ENCODE assay signal across 8 mouse cellular contexts in genomic region chr17:24426471-24427169, GRCm38 (mm10). TPM values are rescaled to one million over a fixed set of nuclear protein-coding genes. Genes with fewer than 3 reads are reported as not detected.
DNase-seq lines count a peak whose midpoint lies in the region; ATAC-seq lines count a peak whose summit lies in the region.

TSS of gene Eci1 (plus strand) at chr17:24426641.

- H3K9me3 ChIP-seq in hindbrain, embryonic 11.5 days (ENCODE audit: control insufficient read depth, low read length) = no peaks in the 10 kb centered on the region

- WGBS in hindbrain, embryonic 11.5 days = under 1% methylated on average over 47 of the region's 48 CpGs

- peak; percentile 98 for DNase-seq in Muller cell, postnatal 12 days (ENCODE audit: inconsistent ontology term)
- peak; percentile 99 for DNase-seq in cerebellum, adult 9-11 months
- peak; percentile 87 to 90 for DNase-seq in frontal cortex, adult 2 months (ENCODE audit: extremely low spot score in 1 of 2, low spot score in 1 of 2)
- DNase-seq in hindbrain, embryonic 11.5 days (ENCODE audit: low spot score) = peak; percentile 91
- peak; percentile 87 to 92 for DNase-seq in layer of hippocampus, postnatal 10 days (ENCODE audit: low spot score in 2 of 2)
- peak; percentile 99 for DNase-seq in lung, postnatal 10 days
- DNase-seq in ovary, postnatal 36 days (ENCODE audit: low spot score) = peak; percentile 97
- DNase-seq in thymus, postnatal 25 days = peak; percentile 69

- H3K27me3 ChIP-seq in hindbrain, embryonic 11.5 days (ENCODE audit: control insufficient read depth, insufficient read depth, low read length) = no peaks in the 10 kb centered on the region

- ATAC-seq in hindbrain, embryonic 11.5 days (ENCODE audit: low FRiP score) = peak; percentile 98

- peak within 1 kb of the TSS; percentile 60 for H3K4me3 ChIP-seq in hindbrain, embryonic 11.5 days (ENCODE audit: low read depth, low read length)

- H3K9ac ChIP-seq in hindbrain, embryonic 11.5 days (ENCODE audit: low read depth, low read length) = peak within 1 kb of the TSS; percentile 80

- peak within 1 kb of the TSS; percentile 76 for H3K27ac ChIP-seq in hindbrain, embryonic 11.5 days (ENCODE audit: low read depth, low read length)

- no peaks in the 10 kb centered on the region for H3K4me1 ChIP-seq in hindbrain, embryonic 11.5 days (replicated peaks; ENCODE audit: control insufficient read depth, insufficient read depth, low read length)

- H3K36me3 ChIP-seq in hindbrain, embryonic 11.5 days (ENCODE audit: control insufficient read depth, insufficient read depth, low read length) = peaks cover 13% of the 10 kb centered on the region

- H3K4me2 ChIP-seq in hindbrain, embryonic 11.5 days (replicated peaks; ENCODE audit: low read depth, low read length) = peak within 1 kb of the TSS; percentile 64

RNA-seq across cellular contexts. Expression of gene Eci1, which starts in this region (rescaled TPM):
- 50.0 and 55.9 TPM in 2 replicates for polyA plus RNA-seq in frontal cortex, adult 2 months (2012; rRNA removed)
- polyA plus RNA-seq in hindbrain, embryonic 11.5 days (2014; fragmentation: Nextera tagmentation; extraction: Ambion mirVana) = 63.9 and 69.8 TPM in 2 replicates
- total RNA-seq in layer of hippocampus, postnatal 10 days (2021) = 10 to 100 TPM; 19.2 to 21.1 TPM

Comparison
In these comparisons a context has a peak if more than half of its experiments do, and no peak if none do; other contexts are left out.
1. Peak in every context shown above with its lines: DNase-seq, ATAC-seq, H3K4me3 ChIP-seq and H3K27ac ChIP-seq.